Mouse (Mus musculus): ENCODE measurements around the gene Cby3.
A peak's percentile ranks its signal among the peaks of the same experiment; 100 is the strongest.
"Not testable (repeated sequence)": the region's sequence is repeated elsewhere in the genome, so short reads cannot be mapped to it uniquely, and the experiment has no call there.

Gene Cby3

GRCm38 (mm10) chr11:50354162-50354561, at the start of gene Cby3:
Cby3 (plus strand) TSS chr11:50354462.
- DNase-seq (ENCODE audit: low read depth) = no peak

- no peak for DNase-seq (ENCODE audit: low read depth)
Measured at GRCm38 (mm10) chr11:50312803-50313202, 41.5 kb upstream of the Cby3 start.

GRCm38 (mm10) chr11:50319343-50319742, 34.9 kb upstream of the Cby3 start:
- not testable (repeated sequence) for DNase-seq (ENCODE audit: low read depth)

GRCm38 (mm10) chr11:50321239-50321638, 33.0 kb upstream of the Cby3 start:
- DNase-seq (ENCODE audit: low read depth) = no peak

GRCm38 (mm10) chr11:50322345-50322744, 31.9 kb upstream of the Cby3 start:
- DNase-seq (ENCODE audit: low read depth) = no peak

GRCm38 (mm10) chr11:50323843-50324242, 30.4 kb upstream of the Cby3 start:
- DNase-seq (ENCODE audit: low read depth) = no peak

- no peak for DNase-seq (ENCODE audit: low read depth)
Measured at GRCm38 (mm10) chr11:50324751-50325471, 29.4 kb upstream of the Cby3 start.

- peak; percentile 98 for DNase-seq (ENCODE audit: low read depth)
Measured at GRCm38 (mm10) chr11:50325496-50326301, 28.6 kb upstream of the Cby3 start, which contains the start of gene Canx. Canx (minus strand) TSS chr11:50325673.

GRCm38 (mm10) chr11:50326302-50326966, 27.8 kb upstream of the Cby3 start:
- DNase-seq (ENCODE audit: low read depth) = no peak

GRCm38 (mm10) chr11:50328075-50328625, 26.1 kb upstream of the Cby3 start:
- DNase-seq (ENCODE audit: low read depth) = no peak

- no peak for DNase-seq (ENCODE audit: low read depth)
Measured at GRCm38 (mm10) chr11:50329378-50329777, 24.9 kb upstream of the Cby3 start.

GRCm38 (mm10) chr11:50333181-50333580, 21.1 kb upstream of the Cby3 start:
- DNase-seq (ENCODE audit: low read depth) = no peak

GRCm38 (mm10) chr11:50336126-50336525, 18.1 kb upstream of the Cby3 start:
- DNase-seq (ENCODE audit: low read depth) = no peak

GRCm38 (mm10) chr11:50336891-50337290, 17.4 kb upstream of the Cby3 start:
- DNase-seq (ENCODE audit: low read depth) = no peak

- no peak for DNase-seq (ENCODE audit: low read depth)
Measured at GRCm38 (mm10) chr11:50345486-50345885, 8.8 kb upstream of the Cby3 start.

- no peak for DNase-seq (ENCODE audit: low read depth)
Measured at GRCm38 (mm10) chr11:50346256-50347032, 7.8 kb upstream of the Cby3 start.

GRCm38 (mm10) chr11:50352177-50352576, 2.1 kb upstream of the Cby3 start:
- DNase-seq (ENCODE audit: low read depth) = no peak

GRCm38 (mm10) chr11:50354851-50355250, 589 bp downstream of the Cby3 start:
- DNase-seq (ENCODE audit: low read depth) = no peak

- DNase-seq (ENCODE audit: low read depth) = no peak
Measured at GRCm38 (mm10) chr11:50355395-50355794, 1.1 kb downstream of the Cby3 start.

GRCm38 (mm10) chr11:50358950-50359861, 4.9 kb downstream of the Cby3 start:
- DNase-seq (ENCODE audit: low read depth) = peak; percentile 48

Measured in c-Kit-positive CD71-negative TER-119-negative erythroid progenitor cells, embryonic 14.5 days (primary cell).